Mouse (Mus musculus) layer of hippocampus, postnatal 10 days (tissue): Measurements from ENCODE around the gene Lrguk. TPM values are rescaled to one million over a fixed set of nuclear protein-coding genes. Genes with fewer than 3 reads are reported as not detected.

ENCODE experiments used
- DNase-seq, 2 experiments: peaks; one replicate each; pipeline ENCODE4 v3.0.0; 2021; ENCODE audit warnings: low spot score in 2 of 2
- total RNA-seq, 2 experiments: library from RNA; stranded (reverse); gene quantifications; 2 replicates each; pipeline ENCODE4 v1.2.3; 2021

The Lrguk gene
- total RNA-seq, 2 experiments from 2014 or later: 2.2 to 3.2 TPM

DNA sequence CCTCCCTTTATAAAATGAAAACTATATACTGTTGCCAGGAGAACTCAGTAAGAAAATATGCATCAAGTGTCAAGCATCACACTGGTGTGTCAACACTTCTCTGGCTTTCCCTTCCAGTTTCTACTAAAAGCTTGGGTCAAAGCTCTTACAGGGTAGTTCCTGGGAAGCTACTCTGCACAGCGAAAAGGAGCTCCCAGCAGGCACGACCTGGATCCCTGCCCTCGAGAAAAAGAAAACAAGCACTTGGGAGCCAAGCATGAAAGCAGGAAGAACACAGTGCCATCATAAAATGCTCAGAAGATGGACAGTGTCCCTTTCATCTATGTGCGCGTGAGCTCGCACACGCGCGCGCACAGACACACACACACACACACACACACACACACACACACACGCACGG, 144.0 kb downstream of the Lrguk start:
- no peak for DNase-seq

DNA sequence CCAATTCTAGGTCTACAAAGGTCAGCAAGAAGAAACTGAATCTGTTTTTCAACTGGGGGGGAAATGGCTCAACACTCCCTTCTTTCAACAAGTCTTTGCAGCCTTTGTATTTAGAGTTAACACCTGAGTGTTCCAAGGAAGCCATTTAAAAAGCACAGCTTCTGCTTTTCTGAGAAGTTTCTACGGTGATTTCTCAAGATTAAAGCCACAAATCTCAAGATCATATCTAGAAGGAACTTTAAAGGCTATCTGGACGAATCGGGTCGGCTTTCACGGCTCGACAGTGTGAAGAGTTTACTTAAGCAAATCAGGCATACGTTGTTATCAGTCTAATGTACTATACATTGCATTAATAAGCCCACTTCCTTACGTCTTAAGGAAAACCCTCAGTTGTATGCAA, 145.5 kb downstream of the Lrguk start:
- no peak for DNase-seq

DNA sequence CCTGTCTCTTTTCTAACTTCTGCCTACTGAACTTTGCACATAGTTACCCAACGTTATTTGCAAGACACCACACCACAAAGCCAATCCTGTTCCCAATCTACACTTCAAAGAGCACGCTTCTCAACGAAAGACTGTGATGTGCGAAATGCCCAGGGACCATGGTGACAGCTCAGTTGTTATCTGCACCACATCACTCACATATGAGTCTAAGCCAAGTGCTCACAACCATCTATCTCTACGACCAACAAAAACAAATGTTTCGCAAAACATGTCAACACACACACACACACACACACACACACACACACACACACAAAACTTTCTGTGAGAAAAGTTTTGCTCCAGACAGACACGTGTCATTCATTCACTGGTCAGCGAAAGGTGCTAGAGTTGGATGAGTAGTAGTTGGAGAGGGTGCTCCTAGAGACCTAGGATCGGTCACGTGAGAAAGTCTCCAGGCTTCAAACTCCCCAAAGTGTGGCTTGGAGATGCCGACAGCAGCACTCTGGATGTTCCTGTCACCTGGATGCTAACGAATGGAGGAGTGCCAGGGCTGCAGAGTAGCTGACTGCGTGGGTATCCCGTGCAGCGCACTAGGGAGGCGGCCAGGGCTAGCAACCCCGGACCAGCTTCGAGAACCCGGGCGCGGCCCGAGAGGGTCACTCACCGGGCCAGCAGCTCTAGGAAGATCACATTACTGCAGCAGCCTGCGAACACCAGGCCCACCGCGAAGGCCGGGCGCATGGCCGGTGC, 147.0 kb downstream of the Lrguk start:
- no peak for DNase-seq

DNA sequence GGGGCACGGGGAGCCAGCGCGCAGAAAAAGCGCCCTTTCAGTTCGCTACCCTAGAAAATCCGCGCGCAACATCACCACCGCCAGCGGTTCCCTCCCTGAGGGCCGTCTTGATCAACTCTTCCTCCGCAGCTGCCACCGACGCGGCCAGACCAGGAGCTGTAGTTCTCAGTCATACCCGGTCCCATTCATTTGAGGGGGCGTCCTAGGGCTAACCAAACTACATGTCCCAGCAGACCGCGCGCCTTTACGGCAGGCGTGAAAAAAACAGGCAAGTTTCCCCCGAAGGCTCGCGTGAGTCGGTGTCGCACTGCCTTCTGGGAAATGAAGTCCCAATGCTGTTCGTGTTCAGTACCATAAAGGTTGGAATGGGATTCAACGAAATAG, 147.6 kb downstream of the Lrguk start, which contains the start of gene Slc35b4:
Slc35b4 (minus strand) TSS at position 248 of the 384 bp plus-strand sequence.
- peak; percentile 90 to 92 for DNase-seq

DNA sequence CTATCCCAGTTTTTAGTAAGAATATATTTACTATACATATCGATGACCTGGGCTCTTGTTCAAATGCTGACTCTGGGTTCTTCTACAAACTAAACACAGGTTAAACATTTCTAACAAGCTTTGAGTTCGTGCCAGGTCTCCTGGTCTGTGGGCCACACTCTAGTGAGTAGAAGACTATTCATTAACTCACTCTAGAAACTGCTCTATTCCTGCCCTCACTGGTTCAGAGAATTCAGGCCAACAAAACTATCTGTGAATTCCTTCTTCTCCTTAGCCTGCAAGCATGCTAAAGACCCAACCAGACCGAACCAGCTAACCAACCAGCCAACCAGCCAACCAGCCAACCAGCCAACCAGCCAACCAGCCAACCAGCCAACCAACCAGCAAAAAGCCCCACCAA, 149.8 kb downstream of the Lrguk start:
- DNase-seq: no peak

DNA sequence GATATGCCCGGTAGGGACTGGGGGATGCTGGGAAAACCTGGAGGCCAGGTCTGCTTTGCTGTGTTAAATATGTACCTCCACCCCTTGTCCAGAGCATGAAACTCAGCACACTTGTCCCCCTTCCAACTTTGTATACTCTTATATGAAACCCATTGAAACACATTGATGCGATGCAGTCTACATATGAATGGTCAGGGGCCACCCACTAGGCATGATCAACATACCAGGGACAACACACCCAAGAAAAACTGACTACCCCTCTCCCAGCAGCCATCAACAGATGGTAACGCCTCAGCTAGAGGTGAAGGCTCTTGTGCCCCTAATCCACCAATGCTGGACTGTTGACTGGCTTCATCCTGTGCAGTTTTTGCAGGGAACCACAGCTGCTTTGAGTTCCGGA, 150.7 kb downstream of the Lrguk start:
- DNase-seq: no peak

DNA sequence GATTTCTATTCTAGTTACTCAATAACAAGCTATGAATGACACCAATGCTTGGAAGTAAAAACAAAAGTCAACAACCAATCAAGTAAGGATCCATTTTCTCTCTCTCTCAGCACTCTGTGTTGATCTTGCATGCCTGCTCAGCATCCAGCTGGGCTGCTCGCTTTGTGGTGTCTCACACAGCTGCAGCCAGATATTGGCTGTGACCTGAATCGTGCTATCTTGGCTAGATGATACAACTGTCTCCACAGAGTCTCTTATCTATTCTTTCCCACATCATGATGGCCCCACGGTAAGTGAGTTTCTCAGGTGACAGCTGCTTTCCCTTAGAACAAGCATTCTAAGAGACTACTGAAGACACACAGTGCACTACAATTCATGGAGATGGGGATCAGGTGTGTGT, 152.7 kb downstream of the Lrguk start:
- no peak for DNase-seq

DNA sequence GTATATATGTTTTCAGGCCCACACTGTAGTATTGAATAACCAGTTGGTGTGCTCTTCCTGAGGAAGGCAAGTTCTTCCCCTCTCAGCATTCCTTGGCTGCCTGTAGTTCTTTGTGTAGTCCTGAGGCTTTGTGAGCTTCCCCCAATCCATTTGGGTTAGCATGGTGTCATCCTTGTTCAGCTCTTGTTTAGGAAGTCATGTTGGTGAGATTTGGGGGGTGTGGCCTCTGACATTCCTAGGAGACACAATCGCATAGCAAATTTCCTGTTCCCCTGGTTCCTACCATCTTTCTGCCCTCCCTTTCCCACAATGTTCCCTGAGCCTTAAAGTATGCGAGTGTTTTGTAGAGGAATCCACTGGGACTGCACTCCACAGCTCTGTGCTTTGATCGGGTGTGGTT, 154.1 kb downstream of the Lrguk start:
- no peak for DNase-seq

Other genes with a start within 250 kb of the Lrguk start
- gene Slc35b4, start 147.7 kb downstream of the Lrguk start, total RNA-seq: 10 to 100 TPM; 34.9 to 41.0 TPM